Mouse (Mus musculus) right cerebral cortex, postnatal 10 days (tissue): Measurements from ENCODE around the gene Nhlrc4.

ENCODE experiments used
- DNase-seq, 2 experiments: peaks; one replicate each; pipeline ENCODE4 v3.0.0; 2021; ENCODE audit warnings: low spot score in 2 of 2

The Nhlrc4 gene

GRCm38 (mm10) chr17:25958771-25959494 is 14.2 kb upstream of the Nhlrc4 start:
- DNase-seq: no peak

GRCm38 (mm10) chr17:25957586-25958051 is 12.9 kb upstream of the Nhlrc4 start:
- no peak for DNase-seq

- DNase-seq: no peak
These were observed 11.9 kb upstream of the Nhlrc4 start for GRCm38 (mm10) chr17:25956631-25957030.

- DNase-seq: no peak
These were observed 11.4 kb upstream of the Nhlrc4 start for GRCm38 (mm10) chr17:25956201-25956600.

GRCm38 (mm10) chr17:25955736-25956135 is 11.0 kb upstream of the Nhlrc4 start:
- DNase-seq: no peak

GRCm38 (mm10) chr17:25954671-25955070 is 9.9 kb upstream of the Nhlrc4 start:
- no peak for DNase-seq

GRCm38 (mm10) chr17:25953161-25953560 is 8.4 kb upstream of the Nhlrc4 start:
- DNase-seq: no peak

GRCm38 (mm10) chr17:25951803-25952623 is 7.3 kb upstream of the Nhlrc4 start, which contains the start of gene A930017K11Rik:
Gene A930017K11Rik (minus strand): TSS chr17:25952565.
- no peak for DNase-seq

GRCm38 (mm10) chr17:25951225-25951802 is 6.6 kb upstream of the Nhlrc4 start:
- DNase-seq: no peak

- no peak for DNase-seq
These were observed 5.9 kb upstream of the Nhlrc4 start for GRCm38 (mm10) chr17:25950706-25951105.

- DNase-seq: no peak
These were observed 5.2 kb upstream of the Nhlrc4 start for GRCm38 (mm10) chr17:25949981-25950380.

- DNase-seq: no peak
These were observed 3.3 kb upstream of the Nhlrc4 start for GRCm38 (mm10) chr17:25948051-25948450.

- DNase-seq: no peak
These were observed 2.8 kb upstream of the Nhlrc4 start for GRCm38 (mm10) chr17:25947576-25947975.

GRCm38 (mm10) chr17:25946891-25947290 is 2.1 kb upstream of the Nhlrc4 start:
- DNase-seq: no peak

GRCm38 (mm10) chr17:25946349-25946748 is 1.6 kb upstream of the Nhlrc4 start:
- no peak for DNase-seq

- DNase-seq: no peak
These were observed 875 bp upstream of the Nhlrc4 start for GRCm38 (mm10) chr17:25945517-25946155.

GRCm38 (mm10) chr17:25943769-25944168 is 992 bp downstream of the Nhlrc4 start:
- no peak for DNase-seq

- no peak for DNase-seq
These were observed 1.5 kb downstream of the Nhlrc4 start for GRCm38 (mm10) chr17:25943221-25943620.

- no peak for DNase-seq
These were observed 2.1 kb downstream of the Nhlrc4 start for GRCm38 (mm10) chr17:25942597-25943151.

- peak; percentile 81 to 89 for DNase-seq
These were observed 3.1 kb downstream of the Nhlrc4 start for GRCm38 (mm10) chr17:25941511-25942241.

- DNase-seq: no peak
These were observed 10.2 kb downstream of the Nhlrc4 start for GRCm38 (mm10) chr17:25934526-25934925.
